Mouse (Mus musculus) 416B (cell line): Measurements from ENCODE around the gene Tectb.

Source experiments
- DNase-seq: peaks from one replicate; pipeline ENCODE4 v3.0.0; 2011; ENCODE audit warnings: low read depth

Gene Tectb

DNA sequence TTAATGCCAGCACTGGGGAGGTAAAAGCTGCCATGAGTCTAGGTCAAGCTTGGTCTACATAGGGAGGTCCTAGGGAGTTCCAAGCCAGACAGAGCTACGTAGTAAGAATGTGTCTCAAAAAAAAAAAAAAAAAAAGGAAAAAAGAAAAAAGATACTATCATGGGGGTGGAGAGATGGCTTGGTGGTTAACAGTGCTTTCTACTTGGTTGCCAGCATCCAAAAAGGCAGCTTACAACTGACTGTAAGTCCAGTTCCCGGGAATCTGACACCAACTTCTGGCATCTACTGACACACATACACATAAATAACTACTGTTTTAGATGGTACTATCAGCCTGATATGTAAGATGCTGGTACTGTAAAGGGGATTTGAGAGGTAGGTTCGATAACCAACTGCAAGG lies 28.6 kb downstream of the Tectb start:
- DNase-seq, result no peak

- no peak for DNase-seq
These were observed 31.2 kb downstream of the Tectb start for GRCm38 (mm10) chr19:55211698-55212097.

- no peak for DNase-seq
These were observed 33.2 kb downstream of the Tectb start for GRCm38 (mm10) chr19:55213617-55214340.

GRCm38 (mm10) chr19:55216876-55217275 lies 36.3 kb downstream of the Tectb start:
- peak; percentile 36 for DNase-seq

DNA sequence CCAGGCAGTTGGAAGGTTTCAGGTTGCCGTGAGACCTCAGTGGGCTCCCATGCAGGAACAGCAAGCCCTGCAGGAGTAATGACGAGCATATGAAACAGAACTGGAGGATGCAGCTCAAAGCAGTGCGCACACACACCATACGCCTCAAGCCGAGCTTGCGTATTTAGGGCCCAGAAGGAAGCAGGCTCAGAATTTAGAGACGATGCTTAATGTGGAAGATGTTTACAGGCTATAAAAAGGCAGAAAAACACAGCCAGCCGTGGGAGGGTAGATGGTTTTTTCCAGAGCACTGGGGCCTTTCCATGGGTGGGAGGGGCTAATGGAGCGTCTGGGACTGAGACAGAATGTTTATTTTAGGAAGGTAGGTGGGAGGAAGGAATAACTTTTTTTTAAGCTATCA lies 36.8 kb downstream of the Tectb start:
- DNase-seq, result no peak

DNA sequence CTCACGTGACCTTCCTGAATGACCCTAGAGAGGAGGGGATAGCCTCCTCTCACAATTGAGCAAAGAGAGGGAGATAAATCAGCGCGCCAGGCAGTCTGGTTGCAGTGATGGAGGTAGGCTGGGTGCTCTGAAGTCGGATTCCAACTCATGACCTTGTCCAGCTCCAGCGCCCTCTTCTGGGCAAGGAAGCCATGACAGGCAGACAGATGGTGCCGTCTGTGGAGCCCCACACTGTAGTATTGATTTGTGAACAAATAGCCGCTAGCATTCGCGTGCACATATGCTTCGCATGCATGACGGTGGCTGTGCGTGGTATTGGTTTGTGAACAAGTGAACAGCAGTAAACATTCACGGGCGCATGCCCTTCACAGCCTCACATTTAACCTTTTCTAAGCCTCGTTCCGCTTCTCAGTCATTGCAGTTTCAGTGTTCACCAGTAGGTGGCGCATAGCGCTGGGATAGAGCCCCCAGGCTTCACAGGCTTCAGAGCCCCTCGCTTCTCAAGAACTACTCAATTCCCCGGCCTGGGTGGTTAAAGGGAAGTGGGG lies 37.7 kb downstream of the Tectb start:
- peak; percentile 80 for DNase-seq

GRCm38 (mm10) chr19:55218741-55219221 lies 38.2 kb downstream of the Tectb start:
- DNase-seq, result no peak

- no peak for DNase-seq
These were observed 38.8 kb downstream of the Tectb start for GRCm38 (mm10) chr19:55219359-55219758.

DNA sequence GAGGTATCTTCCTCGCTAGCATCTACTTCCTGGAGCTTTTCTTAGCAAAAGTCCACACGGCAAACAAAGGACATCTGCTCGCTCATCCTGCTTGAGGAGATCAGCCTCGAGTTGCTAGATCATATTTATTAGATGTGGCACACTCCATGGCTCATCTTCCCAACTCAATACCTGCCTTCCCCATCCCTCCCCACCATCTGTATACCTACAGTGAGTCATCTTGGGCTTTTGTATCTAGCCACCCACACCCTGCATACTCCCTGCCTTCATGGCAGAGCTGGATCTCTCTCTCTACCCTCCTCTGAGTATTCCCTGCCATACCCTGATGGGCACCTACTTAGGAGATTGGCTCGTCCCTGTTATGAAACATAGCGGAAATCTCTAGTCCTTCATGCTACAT lies 40.7 kb downstream of the Tectb start:
- DNase-seq, result no peak

- no peak for DNase-seq
These were observed 41.7 kb downstream of the Tectb start for GRCm38 (mm10) chr19:55222268-55222667.

- DNase-seq, result no peak
These were observed 46.1 kb downstream of the Tectb start for GRCm38 (mm10) chr19:55226621-55227020.

DNA sequence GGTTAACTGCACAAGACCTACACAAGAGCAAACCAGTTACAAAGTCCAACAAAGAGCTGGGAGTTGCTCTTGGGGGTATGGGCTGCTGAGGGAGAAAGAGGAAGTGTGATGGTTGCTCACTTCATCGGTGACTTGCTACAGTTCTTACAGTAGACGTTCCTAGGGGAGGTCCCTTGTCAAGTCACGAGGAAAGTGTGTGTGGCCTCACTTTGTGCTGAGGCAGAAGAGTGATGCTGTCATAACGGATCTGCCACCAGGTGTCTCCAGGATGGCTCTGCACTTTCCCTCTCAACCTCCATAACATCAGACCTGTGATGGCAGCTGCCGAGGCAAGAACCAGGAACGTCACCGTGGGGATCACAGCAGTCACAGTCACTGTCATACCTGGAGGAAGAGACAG lies 46.6 kb downstream of the Tectb start:
- DNase-seq, result peak; percentile 43

- DNase-seq, result no peak
These were observed 50.5 kb downstream of the Tectb start for GRCm38 (mm10) chr19:55231081-55231480.

DNA sequence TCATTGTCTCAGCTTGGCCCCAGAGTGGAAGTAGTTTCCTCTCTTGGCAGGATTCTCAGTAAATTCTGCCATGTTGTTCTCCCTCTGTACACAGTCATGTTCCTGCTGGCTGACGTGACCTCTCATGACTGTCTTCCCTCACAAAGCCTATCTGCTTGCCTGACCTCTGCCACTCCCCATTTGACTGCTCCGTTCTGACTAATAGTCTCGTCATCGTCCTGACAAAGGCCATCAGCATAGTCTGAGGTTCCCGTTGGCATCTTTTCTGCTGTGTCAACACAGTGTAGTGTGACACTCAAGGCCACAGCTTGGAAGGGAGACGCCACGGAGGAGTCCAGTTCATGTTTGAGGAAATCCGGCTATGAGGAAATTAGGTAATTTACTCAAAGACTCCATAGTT lies 51.6 kb downstream of the Tectb start:
- peak; percentile 98 for DNase-seq

DNA sequence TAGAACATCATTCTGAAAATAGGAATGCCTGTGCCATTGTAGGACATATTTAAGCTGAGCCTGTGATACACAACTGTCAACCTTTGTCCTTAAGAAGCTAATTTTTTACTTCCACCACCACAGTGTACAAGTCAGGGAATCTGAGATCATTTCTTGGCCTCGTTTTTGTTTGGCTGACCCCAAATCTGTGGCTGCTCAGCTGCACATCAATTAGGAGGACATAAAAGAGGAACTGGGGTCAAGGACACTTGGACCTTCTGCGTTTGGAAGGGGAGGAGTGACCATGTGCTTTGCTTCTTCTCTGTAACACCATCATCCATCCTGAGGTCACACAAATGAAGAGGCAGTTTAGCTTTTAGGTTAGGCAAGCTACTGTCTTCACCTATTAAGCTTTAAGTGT lies 55.5 kb downstream of the Tectb start:
- peak; percentile 59 for DNase-seq

DNA sequence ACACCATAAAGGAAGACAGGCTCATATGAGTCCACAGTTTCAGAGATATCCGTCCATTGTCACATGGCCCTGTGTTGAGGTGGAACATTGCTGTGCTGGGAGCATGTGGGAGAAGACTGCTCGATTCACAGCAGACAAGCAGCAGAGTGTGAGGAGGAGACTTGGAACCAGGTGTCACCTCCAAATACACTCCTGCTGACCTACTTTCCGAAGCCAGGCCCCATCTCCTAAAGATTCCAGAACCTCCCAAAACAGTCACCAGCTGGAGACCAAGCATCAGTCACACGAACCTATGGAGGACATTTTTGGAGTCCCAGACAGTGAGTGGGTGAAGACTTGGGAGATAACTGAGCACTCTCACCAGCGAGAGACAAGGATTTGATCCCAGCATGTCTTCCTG lies 56.0 kb downstream of the Tectb start:
- no peak for DNase-seq

GRCm38 (mm10) chr19:55239766-55240426 lies 59.4 kb downstream of the Tectb start:
- peak; percentile 61 for DNase-seq

DNA sequence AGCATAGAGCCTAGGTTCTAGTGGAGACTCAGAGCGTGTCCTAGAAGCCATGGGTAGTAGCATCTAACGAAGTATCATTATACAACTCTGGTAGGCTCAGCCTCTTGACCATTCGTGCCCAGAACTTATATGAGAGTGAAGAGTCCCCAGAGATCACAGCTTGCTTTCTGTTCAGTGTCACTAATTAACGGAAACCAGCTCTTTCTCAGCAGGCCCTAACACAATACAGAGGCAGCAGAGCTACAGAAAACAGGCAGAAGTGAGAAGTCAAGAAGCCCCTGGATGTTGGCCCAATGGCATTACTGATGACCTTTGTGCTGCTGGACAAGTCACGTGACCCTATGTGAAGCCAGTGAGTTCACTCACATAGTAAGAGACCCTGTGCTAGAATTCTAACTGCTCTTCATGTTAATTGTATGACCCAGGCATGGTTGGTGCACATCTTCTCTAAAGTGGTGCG lies 60.7 kb downstream of the Tectb start, which contains the start of gene Gucy2g:
Gene Gucy2g, minus strand, starts transcription at position 51 of the 460 bp plus-strand sequence.
- no peak for DNase-seq

DNA sequence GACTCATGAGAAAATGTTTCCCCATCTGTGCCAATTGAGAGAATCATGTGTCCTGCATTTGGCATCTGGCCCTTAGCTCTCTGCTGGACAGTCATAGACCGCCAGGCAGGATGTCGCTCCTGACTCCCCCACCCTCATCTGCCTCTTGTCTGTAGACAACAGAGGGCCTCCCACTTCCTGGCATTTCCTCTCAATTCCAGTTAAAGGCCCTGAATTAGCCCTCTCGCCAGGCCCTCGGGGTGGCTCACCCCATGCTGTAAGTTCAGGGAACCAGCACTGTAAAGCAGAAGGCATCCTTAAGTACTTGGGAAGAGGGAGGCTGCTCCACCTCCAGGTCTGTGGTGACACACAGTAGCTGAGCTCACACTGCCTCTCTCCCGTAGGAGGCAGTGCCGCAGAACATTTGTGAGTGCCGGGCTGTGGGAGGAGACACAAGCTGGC lies 64.3 kb downstream of the Tectb start:
- DNase-seq, result peak; percentile 83
